Mouse (Mus musculus) E14TG2a.4 (cell line): ENCODE data around the gene Taok3.

Experiments
- CTCF ChIP-seq: conservative IDR thresholded peaks from 2 replicates; pipeline ENCODE4 v1.5.1; 2014; ENCODE audit warnings: low read length
- NANOG ChIP-seq: IDR thresholded peaks from 2 replicates; pipeline ENCODE4 v1.6.1; 2014; ENCODE audit warnings: borderline replicate concordance, low read length, mixed read lengths
- POU5F1 ChIP-seq: IDR thresholded peaks from 2 replicates; pipeline ENCODE4 v1.6.1; 2014; ENCODE audit warnings: low read length, borderline replicate concordance

GRCm38 (mm10) chr5:117303691-117304579 is 184.0 kb downstream of the Taok3 start:
- no peak for TF ChIP-seq CTCF
- TF ChIP-seq NANOG, result no peak
- TF ChIP-seq POU5F1, result no peak
